Mouse (Mus musculus): ENCODE measurements around the gene Capzb. TPM values are rescaled to one million over a fixed set of nuclear protein-coding genes. Genes with fewer than 3 reads are reported as not detected.

The Capzb gene
- polyA plus RNA-seq, 1 experiment, result 186 TPM

- TF ChIP-seq CTCF (IDR thresholded peaks at IDR 0.05; ENCODE audit: borderline replicate concordance, extremely low read depth, insufficient read depth, insufficient read length), result no peak
- no peak for TF ChIP-seq POLR2A (IDR thresholded peaks at IDR 0.05; ENCODE audit: borderline replicate concordance, extremely low read depth, insufficient read depth, insufficient read length, poor library complexity, severe bottlenecking)
- DNase-seq (ENCODE audit: low read depth), result no peak
These were observed 106.1 kb downstream of the Capzb start for GRCm38 (mm10) chr4:139298671-139299366.

- DNase-seq (ENCODE audit: low read depth), result no peak
- TF ChIP-seq CTCF (IDR thresholded peaks at IDR 0.05; ENCODE audit: borderline replicate concordance, extremely low read depth, insufficient read depth, insufficient read length), result no peak
- TF ChIP-seq POLR2A (IDR thresholded peaks at IDR 0.05; ENCODE audit: borderline replicate concordance, extremely low read depth, insufficient read depth, insufficient read length, poor library complexity, severe bottlenecking), result no peak
These were observed 109.1 kb downstream of the Capzb start for GRCm38 (mm10) chr4:139301780-139302179.

GRCm38 (mm10) chr4:139302241-139302640, 109.5 kb downstream of the Capzb start:
- no peak for TF ChIP-seq CTCF (IDR thresholded peaks at IDR 0.05; ENCODE audit: borderline replicate concordance, extremely low read depth, insufficient read depth, insufficient read length)
- no peak for TF ChIP-seq POLR2A (IDR thresholded peaks at IDR 0.05; ENCODE audit: borderline replicate concordance, extremely low read depth, insufficient read depth, insufficient read length, poor library complexity, severe bottlenecking)
- DNase-seq (ENCODE audit: low read depth), result no peak

GRCm38 (mm10) chr4:139305521-139305920, 112.8 kb downstream of the Capzb start:
- TF ChIP-seq POLR2A (IDR thresholded peaks at IDR 0.05; ENCODE audit: borderline replicate concordance, extremely low read depth, insufficient read depth, insufficient read length, poor library complexity, severe bottlenecking), result no peak
- no peak for TF ChIP-seq CTCF (IDR thresholded peaks at IDR 0.05; ENCODE audit: borderline replicate concordance, extremely low read depth, insufficient read depth, insufficient read length)

GRCm38 (mm10) chr4:139307916-139308315, 115.2 kb downstream of the Capzb start:
- DNase-seq (ENCODE audit: low read depth), result no peak
- TF ChIP-seq POLR2A (IDR thresholded peaks at IDR 0.05; ENCODE audit: borderline replicate concordance, extremely low read depth, insufficient read depth, insufficient read length, poor library complexity, severe bottlenecking) (no peak), CTCF (IDR thresholded peaks at IDR 0.05; ENCODE audit: borderline replicate concordance, extremely low read depth, insufficient read depth, insufficient read length) (no peak)

More at GRCm38 (mm10) chr4:139305521-139305920, 112.8 kb downstream of the Capzb start:
- DNase-seq (ENCODE audit: low read depth), result no peak

GRCm38 (mm10) chr4:139309651-139310050, 117.0 kb downstream of the Capzb start:
- TF ChIP-seq CTCF (IDR thresholded peaks at IDR 0.05; ENCODE audit: borderline replicate concordance, extremely low read depth, insufficient read depth, insufficient read length) (peak; percentile 23; the same call in 1 of the 2 replicates), POLR2A (IDR thresholded peaks at IDR 0.05; ENCODE audit: borderline replicate concordance, extremely low read depth, insufficient read depth, insufficient read length, poor library complexity, severe bottlenecking) (no peak)
- DNase-seq (ENCODE audit: low read depth), result no peak

GRCm38 (mm10) chr4:139310171-139310898, 117.6 kb downstream of the Capzb start, which contains the start of the genes Pqlc2 and Akr7a5:
Pqlc2 (minus strand) TSS chr4:139310708.
Akr7a5 (plus strand) TSS chr4:139310744.
- no peak for TF ChIP-seq CTCF (IDR thresholded peaks at IDR 0.05; ENCODE audit: borderline replicate concordance, extremely low read depth, insufficient read depth, insufficient read length)
- TF ChIP-seq POLR2A (IDR thresholded peaks at IDR 0.05; ENCODE audit: borderline replicate concordance, extremely low read depth, insufficient read depth, insufficient read length, poor library complexity, severe bottlenecking), result peak; percentile 99
- peak; percentile 97 for DNase-seq (ENCODE audit: low read depth)

- DNase-seq (ENCODE audit: low read depth), result no peak
- TF ChIP-seq POLR2A (IDR thresholded peaks at IDR 0.05; ENCODE audit: borderline replicate concordance, extremely low read depth, insufficient read depth, insufficient read length, poor library complexity, severe bottlenecking) (no peak), CTCF (IDR thresholded peaks at IDR 0.05; ENCODE audit: borderline replicate concordance, extremely low read depth, insufficient read depth, insufficient read length) (no peak)
These were observed 118.4 kb downstream of the Capzb start for GRCm38 (mm10) chr4:139310899-139311701.

GRCm38 (mm10) chr4:139311707-139312106, 119.0 kb downstream of the Capzb start:
- DNase-seq (ENCODE audit: low read depth), result no peak
- TF ChIP-seq CTCF (IDR thresholded peaks at IDR 0.05; ENCODE audit: borderline replicate concordance, extremely low read depth, insufficient read depth, insufficient read length) (no peak), POLR2A (IDR thresholded peaks at IDR 0.05; ENCODE audit: borderline replicate concordance, extremely low read depth, insufficient read depth, insufficient read length, poor library complexity, severe bottlenecking) (no peak)

- no peak for DNase-seq (ENCODE audit: low read depth)
- no peak for TF ChIP-seq POLR2A (IDR thresholded peaks at IDR 0.05; ENCODE audit: borderline replicate concordance, extremely low read depth, insufficient read depth, insufficient read length, poor library complexity, severe bottlenecking)
- TF ChIP-seq CTCF (IDR thresholded peaks at IDR 0.05; ENCODE audit: borderline replicate concordance, extremely low read depth, insufficient read depth, insufficient read length), result peak; percentile 22; the same call in 1 of the 2 replicates
These were observed 119.9 kb downstream of the Capzb start for GRCm38 (mm10) chr4:139312632-139313031.

- DNase-seq (ENCODE audit: low read depth), result no peak
- TF ChIP-seq CTCF (IDR thresholded peaks at IDR 0.05; ENCODE audit: borderline replicate concordance, extremely low read depth, insufficient read depth, insufficient read length) (no peak), POLR2A (IDR thresholded peaks at IDR 0.05; ENCODE audit: borderline replicate concordance, extremely low read depth, insufficient read depth, insufficient read length, poor library complexity, severe bottlenecking) (no peak)
These were observed 125.8 kb downstream of the Capzb start for GRCm38 (mm10) chr4:139318449-139318848.

All from brain, embryonic 14.5 days (tissue).